In genomic region chr8:126847664-126848353, GRCm38 (mm10) we compare ENCODE assay signal across 9 mouse cellular contexts.
DNase-seq lines count a peak whose midpoint lies in the region; TF ChIP-seq lines count a peak whose summit lies in the region.
"Had no signal": no experiment of that assay in that cellular context is flagged by ENCODE, and none has a peak within 500 bp of the region (broad histone marks: within the 10 kb centered on the region; RNA-seq: fewer than 3 reads in every experiment).

No protein-coding gene starts in this region.

- H3K4me3 ChIP-seq in layer of hippocampus, adult 2 months = no peak overlapping the region

- peak; percentile 43 for DNase-seq in layer of hippocampus, adult 11-12 months (ENCODE audit: low spot score)
- no peak for DNase-seq in layer of hippocampus, postnatal 14 days (ENCODE audit: low spot score in 2 of 2)
- DNase-seq in fat pad, adult 2 months (ENCODE audit: extremely low read depth, low read depth, low spot score) = peak; percentile 70
- DNase-seq in lung, postnatal 10 days = peak; percentile 54
- peak; percentile 92 to 97 for DNase-seq in thymus, postnatal 10 days (ENCODE audit: low spot score in 2 of 2)
- DNase-seq in ovary, postnatal 14 days (ENCODE audit: low spot score) = no peak
- DNase-seq in cerebellum, postnatal 25 days = no peak
- DNase-seq in layer of hippocampus, adult 2 months (ENCODE audit: low spot score in 2 of 2) = no peak

- no peak overlapping the region for H3K27ac ChIP-seq in layer of hippocampus, adult 2 months
- H3K27ac ChIP-seq: hindbrain, postnatal 0 days had no signal

- no peak for TF ChIP-seq CTCF in layer of hippocampus, adult 2 months (conservative IDR thresholded peaks at IDR 0.05)

Comparison
In these comparisons a context has a peak if more than half of its experiments do, and no peak if none do; other contexts are left out.
1. DNase-seq: peak in layer of hippocampus, adult 11-12 months (single experiment), fat pad, adult 2 months (single experiment), lung, postnatal 10 days (single experiment) and thymus, postnatal 10 days (2 of 2); none in layer of hippocampus, postnatal 14 days (0 of 2), ovary, postnatal 14 days (single experiment), cerebellum, postnatal 25 days (0 of 2) and layer of hippocampus, adult 2 months (0 of 2).